Mouse (Mus musculus) small intestine, adult 2 months (tissue): ENCODE results near the gene Trmu.

Source experiments
- CTCF ChIP-seq: fragments of 200-500 bp; IDR thresholded peaks from 2 replicates; pipeline ENCODE4 v1.5.1; 2012; ENCODE audit warnings: low read depth, mild to moderate bottlenecking, control low read depth, inconsistent platforms, low read length, moderate library complexity, mixed read lengths; ENCODE audit not compliant: insufficient replicate concordance, insufficient read length; ENCODE audit errors: extremely low read depth
- POLR2A ChIP-seq: fragments of 200-500 bp; IDR thresholded peaks from 2 replicates; pipeline ENCODE4 v1.6.1; 2012; ENCODE audit warnings: low read depth, mild to moderate bottlenecking, control low read depth, inconsistent platforms, low read length, moderate library complexity

- no peak for TF ChIP-seq CTCF
- TF ChIP-seq POLR2A: no peak
Observed at GRCm38 (mm10) chr15:85902505-85902904, 23.4 kb downstream of the Trmu start.
